Mouse (Mus musculus): Measurements from ENCODE around the gene Arrdc5. TPM values are rescaled to one million over a fixed set of nuclear protein-coding genes. Genes with fewer than 3 reads are reported as not detected.
A peak's percentile ranks its signal among the peaks of the same experiment; 100 is the strongest.

The Arrdc5 gene
- polyA plus RNA-seq, 1 experiment from 2014 or later = not detected

GRCm38 (mm10) chr17:56287830-56288229, 12.3 kb downstream of the Arrdc5 start:
- H3K36me3 ChIP-seq = peaks cover 5% of the 10 kb centered on the region; the same call in 1 of the 2 replicates
- H3K27me3 ChIP-seq = no peaks in the 10 kb centered on the region
- no peak for ATAC-seq
- H3K4me1 ChIP-seq (replicated peaks) = peaks cover 36% of the 10 kb centered on the region
- no peak overlapping the region for H3K27ac ChIP-seq
- H3K9me3 ChIP-seq = no peaks in the 10 kb centered on the region
- no peak overlapping the region for H3K9ac ChIP-seq (replicated peaks)
- H3K4me3 ChIP-seq (replicated peaks) = no peak overlapping the region
- no peak overlapping the region for H3K4me2 ChIP-seq (replicated peaks)
- WGBS = 81% methylated on average over 3 of the region's 3 CpGs

- Histone ChIP-seq H3K4me1 (replicated peaks) (peaks cover 30% of the 10 kb centered on the region), H3K27ac (no peak overlapping the region), H3K4me3 (replicated peaks) (no peak overlapping the region), H3K4me2 (replicated peaks) (no peak overlapping the region), H3K27me3 (no peaks in the 10 kb centered on the region), H3K9ac (replicated peaks) (no peak overlapping the region), H3K36me3 (peaks cover 5% of the 10 kb centered on the region; the same call in 1 of the 2 replicates), H3K9me3 (no peaks in the 10 kb centered on the region)
- no peak for ATAC-seq
- WGBS = 93% methylated on average over 11 of the region's 11 CpGs
Measured at GRCm38 (mm10) chr17:56285995-56286394, 14.1 kb downstream of the Arrdc5 start.

GRCm38 (mm10) chr17:56283316-56283715, 16.8 kb downstream of the Arrdc5 start:
- no peak overlapping the region for H3K9ac ChIP-seq (replicated peaks)
- no peaks in the 10 kb centered on the region for H3K27me3 ChIP-seq
- H3K4me1 ChIP-seq (replicated peaks) = peaks cover 7% of the 10 kb centered on the region; the same call in 1 of the 2 replicates
- H3K9me3 ChIP-seq = no peaks in the 10 kb centered on the region
- H3K4me2 ChIP-seq (replicated peaks) = no peak overlapping the region
- ATAC-seq = no peak
- no peak overlapping the region for H3K4me3 ChIP-seq (replicated peaks)
- peaks cover 5% of the 10 kb centered on the region; the same call in 1 of the 2 replicates for H3K36me3 ChIP-seq
- WGBS = 96% methylated on average over 8 of the region's 8 CpGs
- no peak overlapping the region for H3K27ac ChIP-seq

GRCm38 (mm10) chr17:56282802-56283201, 17.3 kb downstream of the Arrdc5 start:
- WGBS = 86% methylated on average over 4 of the region's 4 CpGs
- no peak overlapping the region for H3K27ac ChIP-seq
- H3K9ac ChIP-seq (replicated peaks) = no peak overlapping the region
- no peak overlapping the region for H3K4me2 ChIP-seq (replicated peaks)
- no peak overlapping the region for H3K4me3 ChIP-seq (replicated peaks)
- H3K4me1 ChIP-seq (replicated peaks) = peaks cover 3% of the 10 kb centered on the region; the same call in 1 of the 2 replicates
- no peak for ATAC-seq
- peaks cover 5% of the 10 kb centered on the region; the same call in 1 of the 2 replicates for H3K36me3 ChIP-seq
- no peaks in the 10 kb centered on the region for H3K9me3 ChIP-seq
- no peaks in the 10 kb centered on the region for H3K27me3 ChIP-seq

- Histone ChIP-seq H3K27ac (no peak overlapping the region), H3K9ac (replicated peaks) (no peak overlapping the region), H3K4me1 (replicated peaks) (peaks cover 11% of the 10 kb centered on the region), H3K4me3 (replicated peaks) (no peak overlapping the region), H3K27me3 (no peaks in the 10 kb centered on the region), H3K9me3 (no peaks in the 10 kb centered on the region), H3K36me3 (peaks cover 4% of the 10 kb centered on the region; the same call in 1 of the 2 replicates), H3K4me2 (replicated peaks) (no peak overlapping the region)
- 95% methylated on average over 12 of the region's 12 CpGs for WGBS
- no peak for ATAC-seq
Measured at GRCm38 (mm10) chr17:56281193-56281592, 18.9 kb downstream of the Arrdc5 start.

GRCm38 (mm10) chr17:56279481-56280155, 20.5 kb downstream of the Arrdc5 start:
- H3K4me1 ChIP-seq (replicated peaks) = peaks cover 14% of the 10 kb centered on the region
- WGBS = 93% methylated on average over 12 of the region's 12 CpGs
- ATAC-seq = no peak

GRCm38 (mm10) chr17:56278340-56278739, 21.7 kb downstream of the Arrdc5 start:
- Histone ChIP-seq H3K4me2 (replicated peaks) (no peak overlapping the region), H3K9me3 (no peaks in the 10 kb centered on the region), H3K4me1 (replicated peaks) (peaks cover 14% of the 10 kb centered on the region), H3K4me3 (replicated peaks) (no peak overlapping the region), H3K27ac (no peak overlapping the region), H3K9ac (replicated peaks) (no peak overlapping the region), H3K27me3 (no peaks in the 10 kb centered on the region), H3K36me3 (no peaks in the 10 kb centered on the region)
- 96% methylated on average over 5 of the region's 5 CpGs for WGBS
- ATAC-seq = no peak

More at GRCm38 (mm10) chr17:56279481-56280155, 20.5 kb downstream of the Arrdc5 start:
- H3K27me3 ChIP-seq = no peaks in the 10 kb centered on the region
- H3K9me3 ChIP-seq = no peaks in the 10 kb centered on the region
- no peaks in the 10 kb centered on the region for H3K36me3 ChIP-seq
- H3K4me3 ChIP-seq (replicated peaks) = no peak overlapping the region
- no peak overlapping the region for H3K9ac ChIP-seq (replicated peaks)
- no peak overlapping the region for H3K4me2 ChIP-seq (replicated peaks)
- H3K27ac ChIP-seq = no peak overlapping the region

GRCm38 (mm10) chr17:56277567-56277893, 22.6 kb downstream of the Arrdc5 start:
- Histone ChIP-seq H3K36me3 (no peaks in the 10 kb centered on the region), H3K9me3 (no peaks in the 10 kb centered on the region), H3K4me2 (replicated peaks) (peak overlapping the region; percentile 63; the same call in 1 of the 2 replicates), H3K27ac (peak overlapping the region; percentile 35; the same call in 1 of the 2 replicates), H3K4me1 (replicated peaks) (peaks cover 14% of the 10 kb centered on the region), H3K9ac (replicated peaks) (no peak overlapping the region), H3K27me3 (no peaks in the 10 kb centered on the region), H3K4me3 (replicated peaks) (no peak overlapping the region)
- 47% methylated on average over 2 of the region's 2 CpGs for WGBS
- ATAC-seq = 0 out of 2 replicates have a peak, but pooled peaks have one; percentile 21

- H3K9me3 ChIP-seq = no peaks in the 10 kb centered on the region
- WGBS = 9% methylated on average over 20 of the region's 21 CpGs
Measured at GRCm38 (mm10) chr17:56276643-56277566, 23.2 kb downstream of the Arrdc5 start, which contains the start of gene Ticam1. Gene Ticam1 (minus strand): TSS chr17:56276786.

GRCm38 (mm10) chr17:56275842-56276480, 24.1 kb downstream of the Arrdc5 start:
- H3K9me3 ChIP-seq = no peaks in the 10 kb centered on the region
- peak overlapping the region; percentile 60 for H3K9ac ChIP-seq (replicated peaks)
- peak overlapping the region; percentile 63 for H3K4me2 ChIP-seq (replicated peaks)
- 36% methylated on average over 5 of the region's 5 CpGs for WGBS
- no peaks in the 10 kb centered on the region for H3K27me3 ChIP-seq
- peak overlapping the region; percentile 40 for H3K4me3 ChIP-seq (replicated peaks)
- H3K4me1 ChIP-seq (replicated peaks) = peaks cover 14% of the 10 kb centered on the region
- 0 out of 2 replicates have a peak, but pooled peaks cover 1% of the 10 kb centered on the region for H3K36me3 ChIP-seq
- ATAC-seq = peak; percentile 0; the same call in 1 of the 2 replicates
- 0 out of 2 replicates have a peak overlapping the region, but pooled peaks have one; percentile 12 for H3K27ac ChIP-seq

More at GRCm38 (mm10) chr17:56276643-56277566, 23.2 kb downstream of the Arrdc5 start, which contains the start of gene Ticam1:
- no peaks in the 10 kb centered on the region for H3K27me3 ChIP-seq
- H3K4me1 ChIP-seq (replicated peaks) = peaks cover 14% of the 10 kb centered on the region
- H3K4me3 ChIP-seq (replicated peaks) = peak within 1 kb of the TSS; percentile 40
- no peaks in the 10 kb centered on the region for H3K36me3 ChIP-seq
- peak within 1 kb of the TSS; percentile 60 for H3K9ac ChIP-seq (replicated peaks)
- ATAC-seq = peak; percentile 81
- peak within 1 kb of the TSS; percentile 63 for H3K4me2 ChIP-seq (replicated peaks)
- peak within 1 kb of the TSS; percentile 35; the same call in 1 of the 2 replicates for H3K27ac ChIP-seq

GRCm38 (mm10) chr17:56273986-56274385, 26.1 kb downstream of the Arrdc5 start:
- Histone ChIP-seq H3K9ac (replicated peaks) (no peak overlapping the region), H3K36me3 (0 out of 2 replicates have a peak, but pooled peaks cover 3% of the 10 kb centered on the region), H3K4me1 (replicated peaks) (peaks cover 21% of the 10 kb centered on the region), H3K9me3 (no peaks in the 10 kb centered on the region), H3K4me2 (replicated peaks) (no peak overlapping the region), H3K4me3 (replicated peaks) (no peak overlapping the region), H3K27ac (no peak overlapping the region), H3K27me3 (no peaks in the 10 kb centered on the region)
- ATAC-seq = no peak
- 94% methylated on average over 5 of the region's 5 CpGs for WGBS

All from midbrain, embryonic 13.5 days (tissue).